Mouse (Mus musculus) forebrain, embryonic 12.5 days (tissue): ENCODE results near the gene Gm20388. TPM values are rescaled to one million over a fixed set of nuclear protein-coding genes. Genes with fewer than 3 reads are reported as not detected.
"Not testable (repeated sequence)": the region's sequence is repeated elsewhere in the genome, so short reads cannot be mapped to it uniquely, and the experiment has no call there.

Experiments
- ATAC-seq: fragments of 200-750 bp; cut with Nextera tagmentation; 2 replicates; pipeline ENCODE4 v1.8.0; 2017; ENCODE audit warnings: moderate TSS enrichment; ENCODE audit not compliant: low FRiP score
- H3K27ac ChIP-seq: fragments of 300-500 bp; sonication (generic); 2 replicates; pipeline ENCODE4 v1.5.1; 2016; ENCODE audit warnings: mild to moderate bottlenecking
- H3K27me3 ChIP-seq: fragments of 300-500 bp; sonication (generic); 2 replicates; pipeline ENCODE4 v1.6.1; 2016; ENCODE audit warnings: mild to moderate bottlenecking
- H3K36me3 ChIP-seq: fragments of 300-500 bp; sonication (generic); replicated peaks from 2 replicates; pipeline ENCODE4 v1.6.1; 2016; ENCODE audit warnings: mild to moderate bottlenecking
- H3K4me1 ChIP-seq: fragments of 300-500 bp; sonication (generic); 2 replicates; pipeline ENCODE4 v1.6.1; 2016
- H3K4me2 ChIP-seq: fragments of 300-500 bp; sonication (generic); 2 replicates; pipeline ENCODE4 v1.6.1; 2016; ENCODE audit warnings: mild to moderate bottlenecking, moderate library complexity
- H3K4me3 ChIP-seq: fragments of 300-500 bp; sonication (generic); replicated peaks from 2 replicates; pipeline ENCODE4 v1.5.1; 2016; ENCODE audit warnings: mild to moderate bottlenecking
- H3K9ac ChIP-seq: fragments of 300-500 bp; sonication (generic); 2 replicates; pipeline ENCODE4 v1.6.1; 2016; ENCODE audit warnings: mild to moderate bottlenecking
- H3K9me3 ChIP-seq: fragments of 300-500 bp; sonication (generic); 2 replicates; pipeline ENCODE4 v1.6.1; 2016
- WGBS: fragments of 180-500 bp; shearing (Covaris S2); methylation state at CpG from one replicate; pipeline ENCODE4 v1.1.7; 2016; 5-methylcytosine and 5-hydroxymethylcytosine counted together
- polyA plus RNA-seq: library from polyadenylated mRNA; unstranded; fragments of >200 nt; fragmentation: Nextera tagmentation; extraction: Ambion mirVana; gene quantifications from 2 replicates; pipeline ENCODE4 v1.2.1, GENCODE M21; 2016

Gm20388 gene
- polyA plus RNA-seq, 1 experiment from 2014 or later: not detected

GRCm38 (mm10) chr8:123958130-123958529, 4047.5 kb downstream of the Gm20388 start:
- Histone ChIP-seq H3K9ac (no peak overlapping the region), H3K9me3 (no peaks in the 10 kb centered on the region), H3K27ac (no peak overlapping the region), H3K4me3 (no peak overlapping the region), H3K27me3 (no peaks in the 10 kb centered on the region), H3K4me1 (no peaks in the 10 kb centered on the region), H3K36me3 (peaks cover 31% of the 10 kb centered on the region), H3K4me2 (no peak overlapping the region)
- 87% methylated on average over 17 of the region's 17 CpGs for WGBS
- no peak for ATAC-seq

- H3K4me1 ChIP-seq: no peaks in the 10 kb centered on the region
- peaks cover 27% of the 10 kb centered on the region for H3K36me3 ChIP-seq
- 92% methylated on average over 6 of the region's 6 CpGs for WGBS
- no peaks in the 10 kb centered on the region for H3K9me3 ChIP-seq
- no peak overlapping the region for H3K4me3 ChIP-seq
- ATAC-seq: no peak
- H3K4me2 ChIP-seq: no peak overlapping the region
- H3K27ac ChIP-seq: no peak overlapping the region
- H3K9ac ChIP-seq: no peak overlapping the region
- H3K27me3 ChIP-seq: no peaks in the 10 kb centered on the region
Observed at GRCm38 (mm10) chr8:123959473-123959872, 4048.8 kb downstream of the Gm20388 start.

GRCm38 (mm10) chr8:123960056-123960455, 4049.4 kb downstream of the Gm20388 start:
- Histone ChIP-seq H3K4me2 (no peak overlapping the region), H3K9ac (no peak overlapping the region), H3K27me3 (no peaks in the 10 kb centered on the region), H3K9me3 (no peaks in the 10 kb centered on the region), H3K4me3 (no peak overlapping the region), H3K4me1 (no peaks in the 10 kb centered on the region), H3K27ac (no peak overlapping the region), H3K36me3 (peaks cover 23% of the 10 kb centered on the region)
- 87% methylated on average over 9 of the region's 9 CpGs for WGBS
- ATAC-seq: no peak

GRCm38 (mm10) chr8:123960556-123960955, 4049.9 kb downstream of the Gm20388 start:
- H3K4me1 ChIP-seq, ATAC-seq, H3K27ac ChIP-seq, H3K4me3 ChIP-seq, H3K9ac ChIP-seq, H3K27me3 ChIP-seq, H3K4me2 ChIP-seq, H3K9me3 ChIP-seq: not testable (repeated sequence)
- WGBS: 93% methylated on average over 5 of the region's 5 CpGs
- peaks cover 23% of the 10 kb centered on the region for H3K36me3 ChIP-seq

GRCm38 (mm10) chr8:123961371-123961770, 4050.7 kb downstream of the Gm20388 start:
- Histone ChIP-seq H3K9me3 (no peaks in the 10 kb centered on the region), H3K27me3 (no peaks in the 10 kb centered on the region), H3K9ac (no peak overlapping the region), H3K4me1 (no peaks in the 10 kb centered on the region), H3K36me3 (peaks cover 23% of the 10 kb centered on the region), H3K4me3 (no peak overlapping the region), H3K4me2 (no peak overlapping the region), H3K27ac (no peak overlapping the region)
- 76% methylated on average over 1 of the region's 1 CpGs for WGBS
- no peak for ATAC-seq

GRCm38 (mm10) chr8:123966896-123967295, 4056.3 kb downstream of the Gm20388 start:
- 68% methylated on average over 2 of the region's 2 CpGs for WGBS
- no peaks in the 10 kb centered on the region for H3K4me1 ChIP-seq
- no peaks in the 10 kb centered on the region for H3K27me3 ChIP-seq
- no peaks in the 10 kb centered on the region for H3K9me3 ChIP-seq
- no peak overlapping the region for H3K9ac ChIP-seq
- no peak overlapping the region for H3K4me3 ChIP-seq
- peaks cover 3% of the 10 kb centered on the region; the same call in 1 of the 2 replicates for H3K36me3 ChIP-seq
- ATAC-seq: no peak
- no peak overlapping the region for H3K4me2 ChIP-seq
- no peak overlapping the region for H3K27ac ChIP-seq

- Histone ChIP-seq H3K27me3 (no peaks in the 10 kb centered on the region), H3K9me3 (no peaks in the 10 kb centered on the region), H3K4me1 (no peaks in the 10 kb centered on the region), H3K36me3 (no peaks in the 10 kb centered on the region), H3K4me3 (no peak overlapping the region), H3K27ac (no peak overlapping the region), H3K9ac (no peak overlapping the region), H3K4me2 (no peak overlapping the region)
- no peak for ATAC-seq
- 88% methylated on average over 1 of the region's 1 CpGs for WGBS
Observed at GRCm38 (mm10) chr8:123973495-123973894, 4062.9 kb downstream of the Gm20388 start.

- Histone ChIP-seq H3K4me1 (peaks cover 14% of the 10 kb centered on the region; the same call in 1 of the 2 replicates), H3K4me2 (no peak overlapping the region), H3K27ac (no peak overlapping the region), H3K27me3 (peaks cover 4% of the 10 kb centered on the region; the same call in 1 of the 2 replicates), H3K9me3 (no peaks in the 10 kb centered on the region), H3K4me3 (no peak overlapping the region), H3K9ac (no peak overlapping the region), H3K36me3 (no peaks in the 10 kb centered on the region)
- 93% methylated on average over 4 of the region's 4 CpGs for WGBS
- ATAC-seq: no peak
Observed at GRCm38 (mm10) chr8:123977499-123977898, 4066.9 kb downstream of the Gm20388 start.

GRCm38 (mm10) chr8:123978166-123978838, 4067.7 kb downstream of the Gm20388 start:
- WGBS: 80% methylated on average over 14 of the region's 14 CpGs
- Histone ChIP-seq H3K27ac (no peak overlapping the region), H3K4me1 (peaks cover 17% of the 10 kb centered on the region; the same call in 1 of the 2 replicates), H3K4me3 (no peak overlapping the region), H3K27me3 (peaks cover 4% of the 10 kb centered on the region; the same call in 1 of the 2 replicates), H3K9ac (no peak overlapping the region), H3K4me2 (no peak overlapping the region), H3K36me3 (no peaks in the 10 kb centered on the region), H3K9me3 (no peaks in the 10 kb centered on the region)
- ATAC-seq: no peak

- Histone ChIP-seq H3K4me3 (no peak overlapping the region), H3K4me1 (peaks cover 17% of the 10 kb centered on the region; the same call in 1 of the 2 replicates), H3K27ac (no peak overlapping the region; the same call in 1 of the 2 replicates), H3K9me3 (no peaks in the 10 kb centered on the region), H3K36me3 (no peaks in the 10 kb centered on the region), H3K9ac (no peak overlapping the region), H3K4me2 (no peak overlapping the region), H3K27me3 (peaks cover 4% of the 10 kb centered on the region; the same call in 1 of the 2 replicates)
- ATAC-seq: no peak
- 85% methylated on average over 8 of the region's 8 CpGs for WGBS
Observed at GRCm38 (mm10) chr8:123978926-123979325, 4068.3 kb downstream of the Gm20388 start.

- H3K4me3 ChIP-seq: no peak overlapping the region
- H3K9me3 ChIP-seq: no peaks in the 10 kb centered on the region
- H3K4me1 ChIP-seq: peaks cover 17% of the 10 kb centered on the region; the same call in 1 of the 2 replicates
- no peak overlapping the region for H3K4me2 ChIP-seq
- H3K27me3 ChIP-seq: peaks cover 4% of the 10 kb centered on the region; the same call in 1 of the 2 replicates
- no peak for ATAC-seq
- WGBS: 73% methylated on average over 4 of the region's 4 CpGs
- H3K27ac ChIP-seq: no peak overlapping the region
- H3K9ac ChIP-seq: no peak overlapping the region
- no peaks in the 10 kb centered on the region for H3K36me3 ChIP-seq
Observed at GRCm38 (mm10) chr8:123980239-123980638, 4069.6 kb downstream of the Gm20388 start.

- 47% methylated on average over 4 of the region's 4 CpGs for WGBS
- Histone ChIP-seq H3K4me1 (peaks cover 17% of the 10 kb centered on the region; the same call in 1 of the 2 replicates), H3K9me3 (no peaks in the 10 kb centered on the region), H3K27me3 (peaks cover 4% of the 10 kb centered on the region; the same call in 1 of the 2 replicates), H3K4me3 (peak overlapping the region; percentile 84), H3K9ac (0 out of 2 replicates have a peak overlapping the region, but pooled peaks have one; percentile 1), H3K27ac (no peak overlapping the region), H3K36me3 (no peaks in the 10 kb centered on the region), H3K4me2 (peak overlapping the region; percentile 93)
- no peak for ATAC-seq
Observed at GRCm38 (mm10) chr8:123981674-123982073, 4071.0 kb downstream of the Gm20388 start.
